Mouse (Mus musculus): ENCODE measurements around the gene Lias. TPM values are rescaled to one million over a fixed set of nuclear protein-coding genes. Genes with fewer than 3 reads are reported as not detected.
A peak's percentile ranks its signal among the peaks of the same experiment; 100 is the strongest.

Gene Lias
- 30.6 and 33.1 TPM in 2 replicates for total RNA-seq (2015; ENCODE audit: low replicate concordance)
- total RNA-seq (2017; ENCODE audit: low replicate concordance): 37.1 and 54.7 TPM in 2 replicates

DNA sequence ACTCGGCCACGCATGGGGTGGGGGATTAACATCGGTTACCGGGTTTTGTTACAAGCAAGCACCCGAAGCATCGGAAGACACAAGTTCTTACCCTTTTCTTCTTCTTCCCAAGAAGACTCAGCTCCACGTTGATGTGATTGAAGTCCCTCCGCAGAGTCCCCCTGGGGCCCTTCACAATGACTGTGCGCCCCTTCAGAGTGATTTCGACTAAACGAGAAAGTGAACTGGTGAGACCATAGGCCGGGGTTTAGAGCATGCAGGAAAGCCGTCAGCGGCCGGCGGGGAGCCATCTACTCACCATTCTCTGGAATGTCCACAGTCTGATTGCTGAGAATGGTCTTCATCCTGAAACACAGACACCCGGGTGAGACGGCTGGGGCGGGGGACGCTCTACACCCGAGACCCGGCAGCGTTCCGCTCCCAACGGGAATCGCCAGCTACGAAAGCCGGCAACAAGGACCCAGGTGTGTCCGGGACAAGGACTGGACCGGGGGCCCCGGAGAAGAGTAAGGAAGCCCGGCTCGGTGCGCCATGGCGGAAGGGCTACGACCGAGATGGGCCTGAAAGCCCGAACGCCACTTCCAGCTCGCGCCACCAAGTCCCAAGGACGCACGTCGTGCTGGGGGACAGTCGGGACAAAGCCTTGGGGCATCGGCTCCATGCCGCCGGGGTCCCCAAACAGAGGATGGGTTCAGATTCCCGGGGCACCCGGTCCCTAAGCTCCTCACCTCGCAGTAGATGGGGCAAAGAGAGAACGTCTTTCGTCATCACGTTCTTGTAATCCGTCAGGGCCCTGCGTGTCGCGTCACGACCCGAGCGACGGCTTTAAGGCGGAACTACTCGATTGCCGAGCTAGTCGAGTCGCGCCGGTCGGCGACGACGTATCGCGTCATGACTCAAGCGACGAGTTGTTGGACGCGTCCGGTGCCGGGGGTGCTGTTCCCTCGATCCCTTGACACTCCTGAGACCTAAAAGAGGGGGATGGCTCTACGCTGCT is at the start of gene Lias, which contains the start of gene Rpl9:
Gene Lias, plus strand, starts transcription at position 850 of the 997 bp plus-strand sequence.
Gene Rpl9, minus strand, starts transcription at position 797 of the 997 bp plus-strand sequence.
- peak; percentile 98 for ATAC-seq (replicated peaks; ENCODE audit: low FRiP score, poor library complexity, severe bottlenecking)

DNA sequence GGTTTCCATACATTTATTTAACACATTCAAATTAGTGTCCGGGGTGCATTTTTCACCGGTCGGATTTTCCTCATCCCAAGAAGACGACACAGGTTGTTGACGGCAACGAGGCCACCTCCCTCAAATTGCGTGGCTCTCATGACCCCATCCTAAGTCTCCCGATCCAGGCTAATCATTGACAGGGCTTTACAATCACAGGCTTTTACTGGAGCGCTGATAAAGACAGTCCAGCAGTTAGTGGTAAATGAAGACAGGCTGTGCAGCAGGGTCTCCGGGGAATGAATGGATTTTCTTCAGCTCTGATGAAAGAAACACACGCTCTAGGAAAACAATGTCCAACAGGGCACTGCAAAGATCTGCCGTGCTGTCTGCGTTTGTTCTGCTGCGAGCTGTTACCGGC is 43.1 kb upstream of the Lias start, which contains the start of gene Klb:
Gene Klb, plus strand, starts transcription at position 147 of the 400 bp plus-strand sequence.
- no peak for ATAC-seq (replicated peaks; ENCODE audit: low FRiP score, poor library complexity, severe bottlenecking)

DNA sequence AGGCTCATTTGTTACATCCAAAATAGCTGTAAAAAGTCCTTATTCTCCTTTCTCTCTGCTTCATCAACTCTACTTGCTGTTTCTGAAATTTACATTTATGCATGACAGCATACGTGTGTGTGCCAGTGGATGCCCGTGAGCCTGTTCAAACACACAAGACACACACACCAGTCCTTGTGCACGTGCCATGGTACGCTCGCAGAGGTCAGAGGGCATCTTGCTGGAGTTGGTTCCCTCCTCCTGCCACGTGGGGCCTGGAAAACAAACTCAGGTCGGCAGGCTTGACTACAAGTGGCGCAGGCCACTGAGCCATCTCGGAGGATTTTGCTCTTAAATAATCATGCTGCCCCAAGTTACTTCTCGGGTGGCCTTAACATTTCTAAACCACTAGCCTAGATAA is 40.8 kb upstream of the Lias start:
- ATAC-seq (replicated peaks; ENCODE audit: low FRiP score, poor library complexity, severe bottlenecking): no peak

DNA sequence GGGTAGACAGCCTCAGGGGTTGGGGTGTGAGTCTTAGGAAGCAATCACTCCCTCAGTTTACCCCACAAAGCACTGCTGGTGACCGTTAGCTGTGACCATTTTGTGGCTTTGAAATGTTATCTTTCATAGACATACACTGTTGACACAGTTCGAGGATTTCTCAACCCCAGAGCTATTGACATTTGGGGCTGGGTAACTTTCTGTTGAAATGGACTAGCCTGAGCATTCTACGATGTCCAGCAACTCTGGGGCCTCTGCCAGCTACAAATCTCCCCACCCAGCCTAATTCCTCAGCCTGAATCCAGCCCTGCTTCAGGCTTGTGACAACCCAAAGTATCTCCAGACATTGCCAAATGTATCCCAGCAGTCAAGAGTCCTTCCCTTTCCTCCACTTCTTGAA is 37.2 kb upstream of the Lias start:
- no peak for ATAC-seq (replicated peaks; ENCODE audit: low FRiP score, poor library complexity, severe bottlenecking)

DNA sequence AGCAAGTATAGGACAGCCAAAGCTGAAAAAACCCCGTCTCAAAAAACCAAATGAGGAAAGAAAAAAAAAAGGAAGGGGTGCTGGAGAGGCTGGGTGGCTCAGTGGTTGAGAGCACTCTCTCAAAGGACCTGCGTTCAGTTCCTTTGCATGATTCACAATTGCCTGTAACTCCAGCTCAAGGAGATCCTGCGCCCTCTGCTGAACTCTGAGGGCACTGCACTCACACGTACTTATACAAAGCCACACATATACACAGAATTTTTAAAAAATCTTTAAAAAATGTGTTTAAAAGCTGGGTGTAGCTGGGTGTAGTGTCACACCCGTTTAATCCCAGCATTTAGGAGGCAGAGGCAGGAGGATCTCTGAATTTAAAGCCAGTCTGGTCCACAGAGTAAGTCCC is 36.3 kb upstream of the Lias start:
- no peak for ATAC-seq (replicated peaks; ENCODE audit: low FRiP score, poor library complexity, severe bottlenecking)

DNA sequence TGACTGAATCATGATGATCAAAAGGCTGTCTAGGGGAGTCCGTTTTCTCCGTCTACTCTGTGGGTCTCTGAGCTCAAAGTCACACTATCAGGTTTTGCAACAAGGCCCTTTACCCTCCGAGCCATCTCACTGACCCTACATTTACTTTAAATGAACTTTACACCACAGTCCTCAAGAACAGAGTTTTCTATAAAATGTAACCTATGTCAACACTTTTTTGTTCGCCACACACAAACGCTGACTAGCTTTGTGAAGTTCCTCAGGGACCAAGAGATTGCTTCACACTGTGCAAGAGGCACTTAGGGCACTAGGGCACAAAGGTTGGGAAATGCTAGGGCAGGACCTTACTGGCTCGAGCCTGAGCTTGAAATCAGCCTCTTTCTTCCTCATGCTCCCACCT is 34.4 kb upstream of the Lias start:
- ATAC-seq (replicated peaks; ENCODE audit: low FRiP score, poor library complexity, severe bottlenecking): no peak

DNA sequence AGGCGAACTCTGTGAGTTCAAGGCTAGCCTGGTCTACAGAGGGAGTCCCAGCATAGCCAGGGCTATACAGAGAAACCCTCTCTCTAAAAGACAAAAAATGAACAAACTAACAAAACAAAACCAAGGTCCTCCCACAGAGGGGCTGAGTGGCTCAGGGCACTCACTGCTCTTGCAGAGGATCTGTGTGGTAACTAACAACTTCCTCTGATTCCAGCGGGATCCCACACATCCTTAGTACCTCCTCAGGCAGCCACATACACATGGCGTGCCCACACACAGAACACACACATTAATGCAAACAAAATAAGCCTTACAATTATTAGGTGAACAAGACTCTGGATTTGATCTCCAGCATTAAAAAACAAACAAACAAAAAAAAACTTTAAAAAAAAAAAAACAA is 33.5 kb upstream of the Lias start:
- ATAC-seq (replicated peaks; ENCODE audit: low FRiP score, poor library complexity, severe bottlenecking): no peak

DNA sequence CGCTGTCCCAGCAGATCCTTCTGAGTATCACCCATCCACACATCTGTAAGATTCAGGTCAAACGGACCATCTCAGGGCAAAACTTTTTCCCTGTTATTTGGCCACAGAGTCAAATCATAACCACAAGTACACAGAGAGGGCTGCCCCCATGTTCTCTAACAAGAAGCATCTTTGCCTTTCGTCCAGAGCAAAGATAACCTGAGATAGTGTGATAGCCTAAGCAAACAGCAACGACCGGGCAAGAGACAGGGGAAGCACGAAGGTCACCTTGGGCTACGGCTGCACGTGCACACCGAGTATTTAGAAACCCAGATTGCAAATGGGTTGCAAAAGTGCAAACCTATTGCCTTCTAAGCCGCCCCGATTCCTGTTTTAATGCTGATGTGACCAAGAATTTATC is 23.5 kb upstream of the Lias start:
- ATAC-seq (replicated peaks; ENCODE audit: low FRiP score, poor library complexity, severe bottlenecking): no peak

DNA sequence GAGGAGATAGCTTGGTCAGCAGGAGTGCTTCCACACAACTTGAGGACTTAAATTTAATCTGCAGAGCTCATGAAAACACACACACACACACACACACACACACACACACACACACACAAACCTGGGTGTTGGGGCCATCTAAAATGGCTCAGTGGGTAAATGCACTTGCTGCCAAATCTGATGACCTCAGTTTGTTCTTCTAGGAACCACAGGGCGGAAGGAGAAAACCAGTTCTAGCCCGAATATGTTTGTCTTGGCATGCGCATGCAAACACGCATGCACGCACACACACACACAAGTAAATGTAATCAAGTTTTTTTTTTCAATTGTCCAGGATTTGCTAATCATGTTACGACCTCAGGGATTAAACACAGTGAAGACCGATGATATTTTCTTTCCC is 19.7 kb upstream of the Lias start:
- no peak for ATAC-seq (replicated peaks; ENCODE audit: low FRiP score, poor library complexity, severe bottlenecking)

DNA sequence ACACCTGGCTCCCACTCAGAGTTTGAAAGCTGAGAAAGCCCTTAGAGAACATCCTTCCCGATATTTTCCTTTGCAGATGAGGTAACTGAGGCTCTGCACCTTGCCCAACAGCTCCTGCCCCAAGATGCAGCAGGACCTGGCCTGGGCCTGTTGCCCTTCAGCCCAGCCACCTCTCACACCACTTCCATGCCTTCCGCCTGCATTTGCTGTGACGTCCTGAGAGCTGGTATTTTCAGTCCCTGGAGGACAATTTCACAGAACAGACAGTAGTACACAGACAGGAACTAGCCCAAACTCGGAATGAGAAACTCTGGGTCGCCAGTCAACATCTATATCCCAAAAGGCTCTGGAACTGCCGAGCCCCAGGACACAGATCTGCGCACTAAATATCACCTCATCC is 16.6 kb upstream of the Lias start:
- no peak for ATAC-seq (replicated peaks; ENCODE audit: low FRiP score, poor library complexity, severe bottlenecking)

DNA sequence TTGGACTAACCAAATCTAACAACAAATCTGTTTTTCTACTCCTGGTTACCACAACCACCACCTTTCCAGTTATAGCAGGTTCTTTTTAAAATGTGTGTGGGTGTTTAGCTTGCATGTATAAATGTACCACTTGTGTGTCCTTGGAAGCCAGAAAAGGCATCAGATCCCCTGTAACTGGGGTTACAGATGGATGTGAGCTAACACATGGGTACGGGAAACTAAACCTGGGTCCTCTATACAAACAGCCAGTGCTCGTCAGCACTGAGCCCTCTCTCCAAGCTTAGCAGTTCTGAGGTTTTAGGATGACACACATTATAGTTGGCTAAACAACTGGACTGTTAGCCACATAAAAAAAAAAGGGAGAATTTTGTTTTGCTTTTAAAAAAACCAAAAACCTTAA is 5.6 kb upstream of the Lias start:
- ATAC-seq (replicated peaks; ENCODE audit: low FRiP score, poor library complexity, severe bottlenecking): no peak

DNA sequence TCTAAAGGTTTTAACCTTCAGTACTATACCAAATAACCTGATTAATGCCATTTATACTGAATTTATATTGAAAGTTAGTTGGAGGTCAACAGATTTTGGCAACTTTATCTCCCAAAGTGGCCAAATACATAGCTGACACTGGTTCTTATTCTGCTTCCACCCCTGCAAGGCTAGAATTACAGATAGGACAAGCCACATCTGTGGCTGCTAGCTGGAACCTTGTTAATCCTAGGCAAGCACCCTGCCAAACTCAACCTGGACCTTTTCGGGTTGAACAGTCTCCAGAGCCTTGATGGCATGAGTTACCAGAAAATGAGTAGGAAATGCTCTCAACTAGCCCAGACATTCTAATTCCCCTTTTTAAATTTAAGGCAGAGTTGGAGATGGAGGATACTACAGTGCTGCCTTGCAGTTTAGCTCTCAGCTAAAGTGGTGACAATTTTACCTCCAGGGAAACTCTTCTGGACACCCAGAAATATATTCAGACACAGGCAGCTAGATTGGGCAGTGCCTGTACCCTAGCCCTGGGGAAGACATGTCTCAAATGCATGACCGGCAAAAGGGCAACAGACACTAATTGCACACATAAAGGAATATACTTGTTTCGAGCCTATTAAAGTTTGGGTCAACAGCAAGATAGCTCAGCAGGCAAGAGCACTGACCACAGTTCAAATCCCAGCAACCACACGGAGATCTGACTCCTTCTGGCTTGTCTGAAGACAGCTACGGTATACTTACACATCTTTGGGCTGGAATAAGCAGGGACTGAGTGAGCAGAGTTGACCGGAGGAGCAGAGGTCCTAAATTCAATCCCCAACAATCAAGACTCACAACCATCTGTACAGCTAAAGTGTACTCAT is 4.1 kb upstream of the Lias start:
- no peak for ATAC-seq (replicated peaks; ENCODE audit: low FRiP score, poor library complexity, severe bottlenecking)

DNA sequence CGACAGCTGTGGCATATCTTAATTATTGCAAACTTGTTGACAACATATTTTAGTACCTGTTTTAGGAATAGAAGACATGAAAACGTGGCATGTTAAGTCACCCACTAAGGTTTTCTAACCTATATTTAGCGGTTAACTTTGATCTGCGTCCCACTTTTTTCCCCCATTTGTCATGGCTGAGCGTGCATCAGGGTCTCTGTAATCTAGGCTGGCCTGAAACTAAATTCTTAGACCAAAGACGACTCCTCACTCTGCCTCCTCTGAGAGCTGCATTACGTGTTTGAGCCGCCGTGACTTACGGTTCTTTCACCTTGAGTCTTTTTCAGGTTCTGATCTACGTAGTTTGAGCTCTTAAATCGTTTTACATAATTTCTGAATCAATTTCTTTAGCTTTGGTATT is 456 bp downstream of the Lias start:
- peak; percentile 51; the same call in 1 of the 2 replicates for ATAC-seq (replicated peaks; ENCODE audit: low FRiP score, poor library complexity, severe bottlenecking)

DNA sequence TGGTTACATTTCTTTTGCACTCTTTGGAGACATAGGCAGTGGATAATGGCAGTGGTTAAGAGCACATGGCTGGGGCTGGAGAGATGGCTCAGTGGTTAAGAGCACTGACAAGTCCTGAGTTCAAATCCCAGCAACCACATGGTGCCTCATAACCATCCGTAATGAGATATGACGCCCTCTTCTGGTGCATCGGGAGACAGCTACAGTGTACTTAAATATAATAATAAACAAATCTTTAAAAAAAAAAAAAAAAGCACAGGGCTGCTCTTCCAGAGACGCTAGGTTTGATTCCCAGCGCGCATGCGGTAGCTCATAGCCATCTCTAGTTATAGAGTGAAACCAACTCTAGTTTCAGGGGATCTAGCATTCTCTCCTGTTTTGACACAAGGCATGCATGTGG is 3.1 kb downstream of the Lias start:
- ATAC-seq (replicated peaks; ENCODE audit: low FRiP score, poor library complexity, severe bottlenecking): no peak

DNA sequence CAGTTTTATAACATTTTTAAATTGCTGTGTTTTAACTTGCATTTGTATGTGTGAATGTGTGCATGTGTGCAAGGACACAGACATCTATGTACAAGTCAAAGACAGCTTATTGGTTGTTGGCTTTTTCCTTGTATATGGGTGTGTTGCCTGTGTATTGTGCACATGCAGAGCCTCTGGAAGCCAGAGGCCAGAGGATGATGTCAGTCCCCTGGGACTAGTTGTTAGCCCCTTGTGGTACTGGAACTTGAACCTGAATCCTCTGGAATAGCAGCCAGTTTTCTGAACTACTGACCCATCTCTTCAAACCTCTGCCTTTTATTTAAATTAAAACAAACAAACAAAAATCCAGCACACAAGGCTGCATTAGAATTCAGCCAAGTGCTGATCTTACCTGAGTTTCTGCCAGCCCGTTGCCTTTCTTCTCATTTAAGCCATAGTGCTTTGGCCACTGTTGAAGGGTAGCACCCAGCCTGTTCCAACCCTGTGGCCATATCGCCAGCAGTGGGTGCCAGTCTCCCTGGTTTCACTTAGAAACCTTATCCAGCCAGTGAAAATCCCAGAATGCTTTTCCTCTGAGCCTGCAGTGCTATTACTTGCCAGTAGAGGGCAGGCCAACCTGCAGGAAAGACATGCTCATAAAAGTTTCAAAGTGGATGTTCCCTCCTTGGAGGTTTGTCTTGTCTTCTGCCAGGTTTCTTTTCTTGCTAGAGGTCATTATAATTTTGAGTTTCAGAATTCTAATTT is 10.1 kb downstream of the Lias start:
- ATAC-seq (replicated peaks; ENCODE audit: low FRiP score, poor library complexity, severe bottlenecking): peak; percentile 89

DNA sequence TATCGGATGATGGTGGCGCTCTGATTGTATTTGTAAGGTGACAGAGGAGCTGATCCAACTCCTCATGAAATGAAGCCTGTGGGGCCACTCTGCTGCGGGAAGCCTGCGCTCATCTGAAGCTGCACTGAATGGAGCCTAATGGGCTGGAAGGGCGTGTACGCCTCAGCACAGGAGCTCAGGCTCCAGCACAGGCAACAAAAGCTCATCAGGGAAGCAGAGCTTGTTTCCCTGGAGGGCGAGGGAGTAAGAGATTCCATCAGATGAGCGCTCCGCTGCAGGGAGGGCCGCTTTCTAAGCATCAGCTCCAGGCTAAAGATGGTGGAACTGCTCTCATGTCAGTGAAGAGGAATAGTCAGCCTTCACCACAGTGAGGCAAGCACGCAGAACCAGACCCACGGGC is 16.7 kb downstream of the Lias start:
- ATAC-seq (replicated peaks; ENCODE audit: low FRiP score, poor library complexity, severe bottlenecking): no peak

DNA sequence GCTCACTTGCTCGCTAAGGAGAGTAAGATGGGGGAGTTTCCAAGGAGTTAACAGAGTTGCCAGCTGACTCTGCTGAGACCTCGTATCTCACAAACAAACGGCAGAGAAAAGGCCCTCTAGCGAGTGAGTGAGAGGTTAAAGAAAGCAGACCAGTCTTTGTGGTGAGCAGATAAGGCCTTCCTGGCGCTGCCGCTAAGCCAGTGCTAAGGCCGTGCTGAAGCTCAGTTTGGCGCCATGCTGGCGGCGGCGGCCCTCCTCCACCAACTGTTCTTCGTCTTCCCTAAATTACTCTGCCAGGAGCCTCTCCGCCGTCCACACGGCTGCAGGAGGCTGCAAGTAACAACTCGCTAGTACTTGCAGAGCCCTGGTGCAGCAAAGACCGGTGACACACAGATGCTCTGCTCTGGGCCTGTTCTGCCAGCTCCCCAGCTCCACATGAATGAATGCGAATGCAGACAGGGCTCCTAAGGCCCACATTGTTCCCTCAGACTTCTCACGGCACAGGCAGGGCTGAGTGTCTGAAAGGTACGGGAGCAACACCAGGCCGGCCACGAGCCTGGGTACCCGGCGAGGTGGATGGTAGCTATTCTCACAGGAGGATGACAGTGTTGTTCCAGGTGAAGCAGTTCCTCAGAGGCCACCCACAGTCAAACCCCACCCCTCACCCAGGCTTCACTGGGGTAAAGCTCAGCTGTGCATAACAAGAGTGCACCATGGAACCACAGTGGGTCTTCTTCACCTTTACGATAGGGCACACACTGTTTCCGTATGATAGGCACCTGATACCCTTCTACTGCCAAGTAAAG is 24.6 kb downstream of the Lias start:
- ATAC-seq (replicated peaks; ENCODE audit: low FRiP score, poor library complexity, severe bottlenecking): peak; percentile 97

DNA sequence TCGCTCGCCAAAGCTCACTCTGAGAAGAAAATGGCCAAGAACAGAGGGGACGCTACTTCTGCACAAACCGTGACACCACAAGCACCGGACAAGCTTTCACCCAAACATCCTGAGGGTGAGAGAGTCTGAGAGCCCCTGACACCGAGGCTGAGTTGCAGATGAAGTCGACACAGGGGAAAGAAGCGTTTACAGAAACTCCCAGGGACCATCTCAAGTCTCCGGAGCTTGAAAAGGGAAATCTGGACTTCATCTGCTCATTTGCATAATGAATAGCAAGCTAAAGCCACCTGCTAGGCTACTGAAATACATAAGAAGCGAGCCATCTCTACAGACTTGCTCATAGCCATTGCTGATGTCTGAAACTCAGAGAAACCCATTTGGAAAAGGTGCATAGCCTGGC is 27.8 kb downstream of the Lias start:
- no peak for ATAC-seq (replicated peaks; ENCODE audit: low FRiP score, poor library complexity, severe bottlenecking)

DNA sequence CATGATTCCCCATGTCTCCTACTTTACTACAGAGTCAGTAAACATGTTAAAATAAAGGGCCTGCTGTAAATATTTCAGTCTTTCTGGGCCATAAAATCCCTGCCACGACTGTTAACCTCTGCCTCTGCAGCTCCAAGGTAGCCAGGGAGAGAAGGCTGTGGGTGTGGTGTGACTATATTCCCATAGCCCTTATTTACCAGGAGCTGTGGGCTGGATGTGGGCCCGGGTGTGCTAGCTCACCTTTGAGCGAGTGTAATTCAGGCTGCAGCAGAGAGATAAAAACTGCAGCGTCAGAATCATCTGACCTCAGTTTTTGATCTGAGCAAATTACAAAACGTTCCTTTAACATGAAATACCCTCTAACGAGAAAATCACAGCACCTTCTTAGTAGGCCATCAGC is 29.5 kb downstream of the Lias start:
- 0 out of 2 replicates have a peak, but pooled peaks have one; percentile 46 for ATAC-seq (replicated peaks; ENCODE audit: low FRiP score, poor library complexity, severe bottlenecking)
